14 mouse cellular contexts compared by ENCODE assay signal in the genomic region with DNA sequence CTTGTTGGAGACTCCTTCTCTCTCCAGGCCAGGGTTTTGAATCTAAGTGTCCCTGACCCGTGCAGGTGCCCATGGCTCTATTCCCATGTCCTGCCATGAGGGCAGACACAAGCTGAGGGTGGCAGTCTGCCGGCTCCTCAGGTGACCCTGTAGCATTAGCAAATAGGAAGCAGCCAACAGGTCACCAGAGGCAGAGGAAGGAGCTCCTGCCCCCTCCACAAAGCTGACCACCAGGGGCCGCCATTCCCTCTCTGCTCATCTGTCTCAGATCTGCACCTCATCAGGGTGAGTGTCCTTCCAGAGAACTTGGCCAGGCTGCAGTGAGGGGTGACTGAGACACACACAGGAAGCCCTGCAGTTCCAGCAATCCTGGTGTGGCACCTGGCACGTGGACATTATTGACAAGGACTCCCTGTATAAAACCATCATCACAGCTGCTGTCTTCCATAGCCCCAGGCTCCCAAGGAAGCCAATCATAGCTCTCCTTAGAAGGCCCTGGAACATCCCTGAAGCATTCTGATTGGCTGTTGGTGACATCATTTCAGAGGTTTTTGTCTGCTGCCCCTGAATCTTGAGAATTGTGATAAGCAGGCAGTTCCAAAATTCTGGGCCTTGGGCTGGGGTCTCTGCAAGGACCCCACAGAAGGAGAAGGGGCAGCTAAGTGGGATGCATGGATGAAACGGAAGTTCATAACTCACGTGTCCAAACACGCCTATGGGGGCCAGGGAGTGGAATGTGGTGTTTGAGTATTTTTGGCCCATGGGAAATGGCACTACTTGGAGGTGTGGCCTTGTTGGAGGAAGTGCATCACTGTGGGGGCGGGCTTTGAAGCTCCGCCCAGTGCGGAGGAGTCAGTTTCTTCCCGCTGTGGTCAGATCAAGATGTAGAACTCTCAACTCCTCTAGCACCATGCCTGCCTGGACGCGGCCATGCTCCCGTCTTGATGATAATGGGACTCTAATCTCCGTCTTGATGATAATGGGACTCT.
DNase-seq lines count a peak whose midpoint lies in the region; ATAC-seq and TF ChIP-seq lines count a peak whose summit lies in the region.
"Had no signal": no experiment of that assay in that cellular context is flagged by ENCODE, and none has a peak within 500 bp of the region (broad histone marks: within the 10 kb centered on the region; RNA-seq: fewer than 3 reads in every experiment).

No protein-coding gene starts in this region.

- 78% methylated on average over 15 of the region's 15 CpGs for WGBS in hindbrain, embryonic 10.5 days
- WGBS in hindbrain, embryonic 13.5 days = 78% methylated on average over 15 of the region's 15 CpGs
- 66% methylated on average over 15 of the region's 15 CpGs for WGBS in lung, postnatal 0 days
- WGBS in lung, adult 2 months = 66% methylated on average over 15 of the region's 15 CpGs

- no peak overlapping the region for H3K4me3 ChIP-seq in hindbrain, embryonic 10.5 days
- no peak overlapping the region for H3K4me3 ChIP-seq in hindbrain, embryonic 13.5 days
- H3K4me3 ChIP-seq in lung, postnatal 0 days (ENCODE audit: low read depth, low read length) = no peak overlapping the region
- no peak overlapping the region for H3K4me3 ChIP-seq in lung, adult 2 months (replicated peaks; ENCODE audit: extremely low read depth, low read depth, low read length)
- H3K4me3 ChIP-seq: embryonic facial prominence, embryonic 15.5 days; forebrain, embryonic 15.5 days; neural tube, embryonic 12.5 days had no signal

- H3K36me3 ChIP-seq in hindbrain, embryonic 10.5 days = no peaks in the 10 kb centered on the region
- H3K36me3 ChIP-seq in hindbrain, embryonic 13.5 days = no peaks in the 10 kb centered on the region
- H3K36me3 ChIP-seq in lung, postnatal 0 days (ENCODE audit: insufficient read depth, low read length) = no peaks in the 10 kb centered on the region
- H3K36me3 ChIP-seq: embryonic facial prominence, embryonic 15.5 days; forebrain, embryonic 15.5 days; neural tube, embryonic 12.5 days had no signal

- peak; percentile 37 for TF ChIP-seq CTCF in lung, postnatal 0 days (IDR thresholded peaks at IDR 0.05)
- TF ChIP-seq CTCF in lung, adult 2 months (IDR thresholded peaks at IDR 0.05; ENCODE audit: insufficient read depth, low read length) = no peak

- intact Hi-C loops in heart, postnatal 36 days (cut with DNase I) = no loop called here

- no peaks in the 10 kb centered on the region for H3K9me3 ChIP-seq in hindbrain, embryonic 10.5 days
- H3K9me3 ChIP-seq in hindbrain, embryonic 13.5 days = no peaks in the 10 kb centered on the region
- no peaks in the 10 kb centered on the region for H3K9me3 ChIP-seq in lung, postnatal 0 days (ENCODE audit: low read length)
- H3K9me3 ChIP-seq: embryonic facial prominence, embryonic 15.5 days; forebrain, embryonic 15.5 days; neural tube, embryonic 12.5 days had no signal

- ATAC-seq in hindbrain, embryonic 13.5 days (ENCODE audit: low FRiP score) = no peak
- no peak for ATAC-seq in lung, postnatal 0 days
- ATAC-seq: forebrain, embryonic 15.5 days; inflammation-experienced regulatory T-cells, adult 6 months had no signal

- H3K4me1 ChIP-seq in hindbrain, embryonic 10.5 days (replicated peaks) = peaks cover 14% of the 10 kb centered on the region
- peaks cover 17% of the 10 kb centered on the region for H3K4me1 ChIP-seq in hindbrain, embryonic 13.5 days (replicated peaks)
- no peaks in the 10 kb centered on the region for H3K4me1 ChIP-seq in lung, postnatal 0 days (ENCODE audit: insufficient read depth, low read depth, low read length)
- no peaks in the 10 kb centered on the region for H3K4me1 ChIP-seq in lung, adult 2 months (ENCODE audit: control insufficient read depth, insufficient read depth, low read length)
- H3K4me1 ChIP-seq: embryonic facial prominence, embryonic 15.5 days had no signal

- DNase-seq in hindbrain, embryonic 10.5 days (ENCODE audit: low spot score) = peak; percentile 20
- no peak for DNase-seq in lung, postnatal 0 days (ENCODE audit: low spot score)
- DNase-seq in lung, adult 2 months = no peak
- DNase-seq in NIH3T3 (ENCODE audit: low read depth) = peak; percentile 2
- peak; percentile 8 to 12 for DNase-seq in heart, postnatal 36 days
- no peak for DNase-seq in left cerebral cortex, adult 9 months (ENCODE audit: low spot score in 2 of 2)
- DNase-seq: gastrocnemius, postnatal 36 days; lung, adult 18-20 months; thymus, postnatal 14 days had no signal

- no peak overlapping the region for H3K4me2 ChIP-seq in hindbrain, embryonic 13.5 days
- no peak overlapping the region for H3K4me2 ChIP-seq in lung, postnatal 0 days (replicated peaks; ENCODE audit: low read depth, low read length)
- H3K4me2 ChIP-seq: embryonic facial prominence, embryonic 15.5 days; forebrain, embryonic 15.5 days; neural tube, embryonic 12.5 days had no signal

- TF ChIP-seq POLR2A in lung, adult 2 months (IDR thresholded peaks at IDR 0.05; ENCODE audit: borderline replicate concordance, extremely low read depth, low read depth, low read length) = no peak

- H3K27ac ChIP-seq in hindbrain, embryonic 10.5 days = no peak overlapping the region
- no peak overlapping the region for H3K27ac ChIP-seq in hindbrain, embryonic 13.5 days
- H3K27ac ChIP-seq in lung, postnatal 0 days (ENCODE audit: low read length) = no peak overlapping the region
- H3K27ac ChIP-seq: embryonic facial prominence, embryonic 15.5 days; forebrain, embryonic 15.5 days; neural tube, embryonic 12.5 days had no signal

- H3K27me3 ChIP-seq in hindbrain, embryonic 10.5 days (ENCODE audit: insufficient read depth, poor library complexity, severe bottlenecking) = peaks cover 5% of the 10 kb centered on the region; the same call in 1 of the 2 replicates
- peaks cover 17% of the 10 kb centered on the region for H3K27me3 ChIP-seq in hindbrain, embryonic 13.5 days
- H3K27me3 ChIP-seq in lung, postnatal 0 days (replicated peaks; ENCODE audit: insufficient read depth, low read length) = no peaks in the 10 kb centered on the region
- H3K27me3 ChIP-seq: embryonic facial prominence, embryonic 15.5 days; forebrain, embryonic 15.5 days; neural tube, embryonic 12.5 days had no signal

- TF ChIP-seq EP300 in lung, postnatal 0 days (IDR thresholded peaks at IDR 0.05) = no peak

- H3K9ac ChIP-seq in hindbrain, embryonic 13.5 days = no peak overlapping the region
- no peak overlapping the region for H3K9ac ChIP-seq in lung, postnatal 0 days (replicated peaks; ENCODE audit: low read depth)
- H3K9ac ChIP-seq: embryonic facial prominence, embryonic 15.5 days; forebrain, embryonic 15.5 days; neural tube, embryonic 12.5 days had no signal

Comparison
In these comparisons a context has a peak if more than half of its experiments do, and no peak if none do; other contexts are left out.
1. DNase-seq: peak in hindbrain, embryonic 10.5 days (single experiment), NIH3T3 (single experiment) and heart, postnatal 36 days (2 of 2); none in lung, postnatal 0 days (single experiment), lung, adult 2 months (single experiment) and left cerebral cortex, adult 9 months (0 of 2).